Mouse (Mus musculus): Measurements from ENCODE around the gene Phgr1.

DNA sequence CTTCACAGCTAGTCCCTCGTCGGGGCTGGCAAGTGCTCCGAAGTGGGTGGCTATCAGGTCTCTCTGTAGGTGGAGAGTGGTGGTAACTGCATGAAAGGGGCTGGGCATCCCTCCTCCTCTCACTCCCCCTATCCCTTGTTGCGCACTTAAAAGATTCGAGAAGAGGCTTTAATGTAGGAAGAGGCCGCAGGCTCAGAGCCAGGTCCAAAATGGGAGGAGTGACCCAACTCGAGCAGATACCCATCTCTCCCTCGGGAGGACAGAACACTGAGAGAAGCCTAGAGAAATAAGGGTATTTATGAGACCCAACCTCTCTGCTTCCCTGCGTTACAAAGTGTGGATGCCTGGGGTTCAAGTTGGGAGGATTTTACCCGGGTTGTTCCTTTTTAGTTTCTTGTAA lies 6.5 kb downstream of the Phgr1 start:
- TF ChIP-seq CTCF (IDR thresholded peaks at IDR 0.05; ENCODE audit: low read depth) (no peak), EP300 (IDR thresholded peaks at IDR 0.05; ENCODE audit: low read depth) (no peak)

Data from liver, postnatal 0 days (tissue).